Mouse (Mus musculus) heart, adult 2 months (tissue): ENCODE measurements at regions not wholly inside any gene's neighbourhood (a gene's known extent, or its start where the extent isn't known, plus 50 kb on each side); places are given as distances from the start of the nearest gene placed in this dataset.

ENCODE experiments used
- CTCF ChIP-seq: fragments of 200-600 bp; IDR thresholded peaks from 2 replicates; pipeline ENCODE4 v1.8.1; 2022; ENCODE audit warnings: antibody characterized with exemption, mild to moderate bottlenecking, moderate library complexity
- POLR2A ChIP-seq: fragments of 200-500 bp; IDR thresholded peaks from 2 replicates; pipeline ENCODE4 v1.6.1; 2011; ENCODE audit warnings: mild to moderate bottlenecking, low read depth, low read length, control low read depth; ENCODE audit not compliant: insufficient read depth

DNA sequence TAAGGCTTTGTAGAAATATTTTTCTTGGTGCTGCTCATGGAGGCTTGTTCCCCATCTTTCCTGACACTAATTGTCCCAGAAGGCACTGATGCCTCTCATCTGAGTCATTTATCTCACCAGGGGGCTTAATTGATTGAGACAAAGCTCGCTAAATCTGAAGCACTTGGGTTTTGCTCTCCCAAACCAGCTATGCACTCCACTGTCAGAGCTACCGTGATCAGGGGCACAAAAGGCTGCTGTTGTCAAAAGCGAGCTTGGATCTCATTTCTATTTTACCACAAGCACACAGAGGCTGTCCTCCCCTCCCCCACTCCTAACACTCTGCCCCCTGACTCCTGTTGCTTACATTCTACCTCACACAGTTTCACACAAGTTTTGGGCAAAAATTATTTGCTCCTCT, 443.5 kb upstream of the Nr2f1 start:
- TF ChIP-seq POLR2A, result no peak
- no peak for TF ChIP-seq CTCF
